Mouse (Mus musculus): ENCODE data around the gene Tmem199.

GRCm38 (mm10) chr11:78518931-78519330 is 7.0 kb upstream of the Tmem199 start:
- TF ChIP-seq MAFK (IDR thresholded peaks at IDR 0.05; ENCODE audit: insufficient read depth, low read depth, low read length) (no peak), HCFC1 (IDR thresholded peaks at IDR 0.05; ENCODE audit: borderline replicate concordance, insufficient read depth, low read length) (no peak)
